Mouse (Mus musculus) urinary bladder, adult 18-20 months (tissue): ENCODE measurements around the gene Mgat3.

Experiments used
- DNase-seq, 2 experiments: peaks; one replicate each; pipeline ENCODE4 v3.0.0; 2022; ENCODE audit warnings: low spot score in 2 of 2, mixed read lengths in 2 of 2

The Mgat3 gene

GRCm38 (mm10) chr15:80149517-80149916, 24.0 kb upstream of the Mgat3 start:
- DNase-seq: no peak

- DNase-seq: no peak
These were observed 20.9 kb upstream of the Mgat3 start for GRCm38 (mm10) chr15:80152663-80153062.

GRCm38 (mm10) chr15:80153757-80154156, 19.8 kb upstream of the Mgat3 start:
- DNase-seq: no peak

- DNase-seq: no peak
These were observed 17.8 kb upstream of the Mgat3 start for GRCm38 (mm10) chr15:80155707-80156106.

- DNase-seq: no peak
These were observed 16.2 kb upstream of the Mgat3 start for GRCm38 (mm10) chr15:80157197-80157943.

- DNase-seq: no peak
These were observed 15.4 kb upstream of the Mgat3 start for GRCm38 (mm10) chr15:80158001-80158706.

- no peak for DNase-seq
These were observed 14.8 kb upstream of the Mgat3 start for GRCm38 (mm10) chr15:80158707-80159090.

- peak in 1 of 2 experiments; percentile 64 for DNase-seq
These were observed 14.1 kb upstream of the Mgat3 start for GRCm38 (mm10) chr15:80159286-80159901.

- DNase-seq: no peak
These were observed 13.3 kb upstream of the Mgat3 start for GRCm38 (mm10) chr15:80160223-80160622.

GRCm38 (mm10) chr15:80160726-80161125, 12.8 kb upstream of the Mgat3 start:
- no peak for DNase-seq

GRCm38 (mm10) chr15:80161199-80161598, 12.3 kb upstream of the Mgat3 start:
- DNase-seq: no peak

- DNase-seq: no peak
These were observed 11.0 kb upstream of the Mgat3 start for GRCm38 (mm10) chr15:80162401-80162964.

- DNase-seq: no peak
These were observed 10.2 kb upstream of the Mgat3 start for GRCm38 (mm10) chr15:80163274-80163673.

GRCm38 (mm10) chr15:80163716-80164115, 9.8 kb upstream of the Mgat3 start:
- DNase-seq: no peak

GRCm38 (mm10) chr15:80165396-80165795, 8.1 kb upstream of the Mgat3 start:
- DNase-seq: no peak

- peak in 1 of 2 experiments; percentile 56 for DNase-seq
These were observed 4.0 kb upstream of the Mgat3 start for GRCm38 (mm10) chr15:80169484-80169883.

- no peak for DNase-seq
These were observed 3.2 kb upstream of the Mgat3 start for GRCm38 (mm10) chr15:80170357-80170756.

- no peak for DNase-seq
These were observed 2.2 kb upstream of the Mgat3 start for GRCm38 (mm10) chr15:80171286-80171685.

- no peak for DNase-seq
These were observed 1.7 kb upstream of the Mgat3 start for GRCm38 (mm10) chr15:80171791-80172190.

GRCm38 (mm10) chr15:80173781-80174597, 468 bp downstream of the Mgat3 start:
- no peak for DNase-seq

GRCm38 (mm10) chr15:80174598-80174875, 1.0 kb downstream of the Mgat3 start:
- DNase-seq: no peak

- no peak for DNase-seq
These were observed 1.8 kb downstream of the Mgat3 start for GRCm38 (mm10) chr15:80175316-80175715.
